Mouse (Mus musculus): ENCODE results near the gene Pigs.

DNA sequence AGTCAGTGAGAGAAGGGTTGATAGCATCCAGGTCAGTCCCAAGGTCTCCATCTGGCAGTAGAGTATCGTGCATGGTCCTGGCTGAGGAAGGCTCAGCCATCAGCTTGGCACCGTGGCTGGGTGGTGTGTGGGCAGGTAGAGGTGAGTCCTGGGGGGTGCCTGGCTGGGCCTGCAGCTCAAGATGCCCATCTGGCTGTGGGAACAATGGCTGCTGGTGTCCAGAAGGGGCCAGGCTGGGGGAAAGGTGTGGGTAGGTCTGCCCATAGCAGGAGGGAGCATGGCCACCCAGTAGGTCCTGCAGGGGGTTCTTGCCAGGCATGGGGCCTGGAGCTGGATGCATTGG, 32.5 kb downstream of the Pigs start:
- TF ChIP-seq CTCF (IDR thresholded peaks at IDR 0.05; ENCODE audit: borderline replicate concordance, insufficient read depth, low read depth, low read length) (no peak), POLR2A (IDR thresholded peaks at IDR 0.05; ENCODE audit: borderline replicate concordance, insufficient read depth, low read length) (no peak)
